Mouse (Mus musculus) liver, embryonic 12.5 days (tissue): Measurements from ENCODE around the gene Arglu1. TPM values are rescaled to one million over a fixed set of nuclear protein-coding genes. Genes with fewer than 3 reads are reported as not detected.

Source experiments
- ATAC-seq: fragments of 200-750 bp; cut with Nextera tagmentation; 2 replicates; pipeline ENCODE4 v1.8.0; 2017; ENCODE audit warnings: moderate number of reproducible peaks, mild to moderate bottlenecking, moderate library complexity
- H3K27ac ChIP-seq: fragments of 300-500 bp; sonication (generic); 2 replicates; pipeline ENCODE4 v1.5.1; 2016; ENCODE audit warnings: mild to moderate bottlenecking
- H3K27me3 ChIP-seq: fragments of 300-500 bp; sonication (generic); replicated peaks from 2 replicates; pipeline ENCODE4 v1.6.1; 2016; ENCODE audit warnings: mild to moderate bottlenecking, moderate library complexity
- H3K36me3 ChIP-seq: fragments of 300-500 bp; sonication (generic); 2 replicates; pipeline ENCODE4 v1.6.1; 2016; ENCODE audit warnings: mild to moderate bottlenecking, moderate library complexity
- H3K4me1 ChIP-seq: fragments of 300-500 bp; sonication (generic); 2 replicates; pipeline ENCODE4 v1.6.1; 2016
- H3K4me2 ChIP-seq: fragments of 300-500 bp; sonication (generic); 2 replicates; pipeline ENCODE4 v1.6.1; 2016; ENCODE audit warnings: mild to moderate bottlenecking, moderate library complexity
- H3K4me3 ChIP-seq: fragments of 300-500 bp; sonication (generic); 2 replicates; pipeline ENCODE4 v1.5.1; 2016; ENCODE audit warnings: mild to moderate bottlenecking, moderate library complexity
- H3K9ac ChIP-seq: fragments of 300-500 bp; sonication (generic); 2 replicates; pipeline ENCODE4 v1.6.1; 2016; ENCODE audit warnings: mild to moderate bottlenecking, moderate library complexity
- H3K9me3 ChIP-seq: fragments of 300-500 bp; sonication (generic); replicated peaks from 2 replicates; pipeline ENCODE4 v1.6.1; 2016; ENCODE audit warnings: mild to moderate bottlenecking, moderate library complexity
- WGBS: fragments of 180-500 bp; shearing (Covaris S2); methylation state at CpG from one replicate; pipeline ENCODE4 v1.1.7; 2016; ENCODE audit not compliant: insufficient replicate concordance; 5-methylcytosine and 5-hydroxymethylcytosine counted together
- polyA plus RNA-seq: library from polyadenylated mRNA; unstranded; fragments of >200 nt; fragmentation: Nextera tagmentation; extraction: Ambion mirVana; gene quantifications from 2 replicates; pipeline ENCODE4 v1.2.1, GENCODE M21; 2016

Arglu1 gene
- polyA plus RNA-seq, 1 experiment from 2014 or later, result 75.4 TPM

GRCm38 (mm10) chr8:8640264-8640588 is 50.1 kb downstream of the Arglu1 start:
- Histone ChIP-seq H3K27me3 (no peaks in the 10 kb centered on the region), H3K4me1 (no peaks in the 10 kb centered on the region), H3K36me3 (no peaks in the 10 kb centered on the region), H3K4me2 (no peak overlapping the region), H3K9me3 (no peaks in the 10 kb centered on the region), H3K27ac (no peak overlapping the region), H3K9ac (no peak overlapping the region), H3K4me3 (no peak overlapping the region)
- ATAC-seq, result no peak
- WGBS, result 49% methylated on average over 4 of the region's 4 CpGs

DNA sequence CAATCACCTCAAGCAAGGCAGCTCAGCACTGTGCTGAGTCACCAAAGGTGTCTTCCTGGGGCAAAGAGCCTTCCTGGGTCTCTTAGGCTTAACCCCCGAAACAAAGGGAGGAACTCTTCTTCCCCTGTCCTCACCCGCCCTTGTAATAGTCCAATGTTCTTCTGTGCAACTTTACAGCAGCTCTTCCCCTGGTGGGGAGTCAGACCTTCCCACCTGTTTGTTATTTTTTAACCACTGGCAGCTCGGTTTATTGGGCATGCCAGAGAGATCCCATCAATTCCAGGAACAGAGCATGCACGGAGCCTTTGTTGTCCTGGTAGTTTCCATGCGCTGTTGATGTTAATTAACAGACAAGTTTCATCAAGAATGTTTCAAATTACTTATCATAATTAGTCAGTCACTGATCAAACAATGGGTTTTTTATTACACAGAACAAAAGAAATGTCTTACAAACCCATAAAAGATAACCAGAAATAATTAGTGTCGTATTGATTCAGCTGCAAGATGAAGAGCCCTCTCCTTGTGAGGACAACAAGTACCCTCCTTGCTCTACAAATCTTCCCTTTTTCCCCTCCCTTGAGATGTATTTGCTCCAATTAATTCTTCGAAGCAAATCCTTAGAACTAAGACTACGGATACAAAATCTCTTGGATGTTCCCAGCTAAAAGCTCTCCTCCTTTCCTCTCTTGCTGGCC is 50.6 kb downstream of the Arglu1 start:
- 58% methylated on average over 8 of the region's 8 CpGs for WGBS
- Histone ChIP-seq H3K4me1 (no peaks in the 10 kb centered on the region), H3K9me3 (no peaks in the 10 kb centered on the region), H3K9ac (no peak overlapping the region), H3K4me3 (no peak overlapping the region), H3K27me3 (no peaks in the 10 kb centered on the region), H3K27ac (no peak overlapping the region), H3K36me3 (no peaks in the 10 kb centered on the region), H3K4me2 (no peak overlapping the region)
- no peak for ATAC-seq

GRCm38 (mm10) chr8:8631394-8631793 is 58.9 kb downstream of the Arglu1 start:
- Histone ChIP-seq H3K9ac (no peak overlapping the region), H3K4me1 (no peaks in the 10 kb centered on the region), H3K36me3 (no peaks in the 10 kb centered on the region), H3K4me3 (no peak overlapping the region), H3K4me2 (no peak overlapping the region), H3K27me3 (no peaks in the 10 kb centered on the region), H3K9me3 (no peaks in the 10 kb centered on the region), H3K27ac (no peak overlapping the region)
- no peak for ATAC-seq
- 67% methylated on average over 7 of the region's 7 CpGs for WGBS

DNA sequence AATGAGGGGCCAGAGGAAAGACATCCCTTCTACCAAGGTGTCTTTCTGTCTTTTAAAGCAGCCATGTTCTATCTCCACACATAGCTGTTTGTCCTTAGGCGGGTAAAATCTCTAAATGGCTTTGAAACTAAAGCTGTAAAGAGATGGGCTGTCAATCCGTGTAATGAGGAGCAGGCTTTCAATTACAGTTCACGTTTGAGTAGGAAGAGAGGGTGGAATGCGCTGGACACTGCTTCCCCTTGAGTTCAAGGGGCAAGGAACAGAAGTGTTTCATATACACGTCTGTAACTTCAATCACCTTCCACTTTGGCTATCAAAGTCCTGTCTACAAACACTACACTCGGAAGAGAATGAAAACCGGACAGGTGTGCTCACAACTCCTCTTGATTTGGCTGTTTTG is 66.3 kb downstream of the Arglu1 start:
- H3K9me3 ChIP-seq, result no peaks in the 10 kb centered on the region
- H3K4me2 ChIP-seq, result no peak overlapping the region
- H3K36me3 ChIP-seq, result peaks cover 4% of the 10 kb centered on the region; the same call in 1 of the 2 replicates
- no peak for ATAC-seq
- no peaks in the 10 kb centered on the region for H3K27me3 ChIP-seq
- no peak overlapping the region for H3K27ac ChIP-seq
- H3K9ac ChIP-seq, result no peak overlapping the region
- H3K4me1 ChIP-seq, result no peaks in the 10 kb centered on the region
- WGBS, result 52% methylated on average over 7 of the region's 7 CpGs
- no peak overlapping the region for H3K4me3 ChIP-seq

GRCm38 (mm10) chr8:8623486-8623885 is 66.8 kb downstream of the Arglu1 start:
- peaks cover 4% of the 10 kb centered on the region; the same call in 1 of the 2 replicates for H3K36me3 ChIP-seq
- no peaks in the 10 kb centered on the region for H3K27me3 ChIP-seq
- H3K27ac ChIP-seq, result no peak overlapping the region
- 14% methylated on average over 8 of the region's 8 CpGs for WGBS
- H3K9me3 ChIP-seq, result no peaks in the 10 kb centered on the region
- ATAC-seq, result no peak
- H3K9ac ChIP-seq, result no peak overlapping the region
- no peak overlapping the region for H3K4me3 ChIP-seq
- H3K4me2 ChIP-seq, result no peak overlapping the region
- H3K4me1 ChIP-seq, result no peaks in the 10 kb centered on the region

DNA sequence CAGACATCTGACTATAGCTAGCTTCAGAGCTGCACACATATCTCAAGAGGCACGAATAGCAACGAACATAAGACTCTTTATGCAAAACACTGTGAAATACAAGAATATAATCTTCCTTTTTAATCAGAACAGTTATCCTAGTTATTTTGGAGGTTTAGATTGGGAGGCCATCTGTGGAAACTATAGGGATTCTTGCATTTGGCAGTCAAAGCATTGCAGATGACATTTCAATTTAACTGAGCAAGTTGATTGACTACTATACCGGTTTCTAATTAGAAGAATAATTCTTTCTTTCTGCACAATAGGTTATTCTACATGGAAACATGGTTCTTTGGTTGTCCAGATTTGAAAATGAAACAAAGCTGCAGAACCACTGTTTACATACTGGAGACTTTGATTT is 67.8 kb downstream of the Arglu1 start:
- 83% methylated on average over 3 of the region's 3 CpGs for WGBS

GRCm38 (mm10) chr8:8622031-8622430 is 68.3 kb downstream of the Arglu1 start:
- no peak overlapping the region for H3K4me2 ChIP-seq
- 81% methylated on average over 12 of the region's 12 CpGs for WGBS
- no peaks in the 10 kb centered on the region for H3K9me3 ChIP-seq
- no peak overlapping the region for H3K4me3 ChIP-seq
- H3K27ac ChIP-seq, result no peak overlapping the region
- no peak overlapping the region for H3K9ac ChIP-seq
- no peaks in the 10 kb centered on the region for H3K27me3 ChIP-seq
- no peak for ATAC-seq
- peaks cover 4% of the 10 kb centered on the region; the same call in 1 of the 2 replicates for H3K36me3 ChIP-seq
- H3K4me1 ChIP-seq, result no peaks in the 10 kb centered on the region

More for the DNA sequence above, 67.8 kb downstream of the Arglu1 start:
- ATAC-seq, result no peak
- no peaks in the 10 kb centered on the region for H3K4me1 ChIP-seq
- no peak overlapping the region for H3K4me2 ChIP-seq
- H3K9ac ChIP-seq, result no peak overlapping the region
- H3K9me3 ChIP-seq, result no peaks in the 10 kb centered on the region
- H3K27me3 ChIP-seq, result no peaks in the 10 kb centered on the region
- no peak overlapping the region for H3K4me3 ChIP-seq
- H3K36me3 ChIP-seq, result peaks cover 4% of the 10 kb centered on the region; the same call in 1 of the 2 replicates
- no peak overlapping the region for H3K27ac ChIP-seq

GRCm38 (mm10) chr8:8621236-8621917 is 68.9 kb downstream of the Arglu1 start:
- H3K27ac ChIP-seq, result no peak overlapping the region
- WGBS, result 83% methylated on average over 16 of the region's 16 CpGs
- no peak overlapping the region for H3K4me2 ChIP-seq
- peaks cover 4% of the 10 kb centered on the region; the same call in 1 of the 2 replicates for H3K36me3 ChIP-seq
- ATAC-seq, result no peak
- H3K9ac ChIP-seq, result no peak overlapping the region
- H3K27me3 ChIP-seq, result no peaks in the 10 kb centered on the region
- no peak overlapping the region for H3K4me3 ChIP-seq
- no peaks in the 10 kb centered on the region for H3K9me3 ChIP-seq
- no peaks in the 10 kb centered on the region for H3K4me1 ChIP-seq

DNA sequence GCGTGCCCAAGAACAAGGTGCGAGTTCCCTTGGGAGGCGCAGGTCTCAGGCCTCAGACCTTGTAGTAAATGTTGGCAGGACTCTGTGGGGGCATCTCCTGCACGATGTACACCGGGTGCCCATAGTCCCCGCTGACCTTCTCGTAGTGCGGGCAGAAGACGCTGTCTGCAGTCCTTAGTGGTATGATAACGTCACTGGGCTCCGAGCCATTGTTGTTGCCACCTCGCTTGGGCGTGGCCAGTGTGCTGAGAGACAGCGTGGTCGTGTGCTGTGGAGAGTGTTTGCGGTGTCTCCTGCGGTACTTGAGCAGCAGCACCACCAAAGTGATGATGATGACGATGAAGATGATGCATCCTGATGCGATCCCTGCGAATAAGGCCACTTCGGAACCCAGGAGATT is 69.8 kb downstream of the Arglu1 start:
- 82% methylated on average over 21 of the region's 21 CpGs for WGBS
- Histone ChIP-seq H3K27ac (no peak overlapping the region), H3K9ac (no peak overlapping the region), H3K27me3 (no peaks in the 10 kb centered on the region), H3K4me2 (no peak overlapping the region), H3K4me1 (no peaks in the 10 kb centered on the region), H3K9me3 (no peaks in the 10 kb centered on the region), H3K4me3 (no peak overlapping the region), H3K36me3 (peaks cover 4% of the 10 kb centered on the region; the same call in 1 of the 2 replicates)
- ATAC-seq, result no peak

DNA sequence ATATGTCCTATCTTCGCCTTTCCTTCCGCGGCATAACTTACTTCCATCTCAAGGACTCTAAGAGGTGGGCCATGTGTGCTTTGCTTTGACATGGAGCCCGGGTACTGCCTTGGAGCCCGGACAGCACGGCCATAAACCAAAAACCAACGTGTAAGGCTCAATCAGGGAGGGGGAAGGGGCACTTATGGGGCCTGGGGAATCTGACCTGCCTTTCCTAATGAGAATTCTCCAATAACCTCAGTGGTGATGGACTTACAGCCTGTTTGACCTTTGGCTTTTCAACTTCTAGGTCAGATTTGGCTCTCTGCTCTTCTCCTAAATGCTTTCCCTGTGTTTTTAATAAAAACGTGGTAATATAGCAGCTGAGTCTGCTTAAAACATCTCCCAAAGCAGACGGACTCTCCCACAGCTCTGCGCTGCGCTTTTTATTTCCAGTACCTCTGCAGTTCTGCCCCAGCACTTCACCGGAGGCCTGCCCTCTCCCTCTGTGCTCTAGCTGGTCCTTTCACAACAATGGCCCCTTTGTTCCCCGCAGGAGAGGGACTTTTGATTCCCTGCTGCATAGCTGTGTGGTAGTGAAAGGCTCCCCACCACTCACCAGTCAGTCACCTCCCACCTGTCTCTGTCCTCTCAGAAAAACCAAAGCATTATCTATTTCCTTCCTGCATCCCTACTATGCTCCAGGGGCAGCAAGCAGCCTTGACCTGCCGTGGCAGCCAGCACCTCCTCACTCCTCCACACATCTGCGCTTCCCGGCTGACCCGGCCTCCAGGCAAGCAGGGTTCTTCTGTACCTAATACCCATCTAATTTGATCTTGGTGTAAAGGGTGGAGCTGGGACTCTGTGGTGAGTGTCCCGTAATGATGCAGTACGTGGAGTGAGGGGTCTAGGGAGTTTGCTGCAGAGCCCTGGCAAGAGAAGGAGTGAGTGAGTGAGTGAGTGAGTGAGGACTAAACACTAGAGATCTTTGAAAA is 70.8 kb downstream of the Arglu1 start:
- no peak for ATAC-seq
- H3K36me3 ChIP-seq, result peaks cover 4% of the 10 kb centered on the region; the same call in 1 of the 2 replicates

More for the DNA sequence above, 70.8 kb downstream of the Arglu1 start:
- Histone ChIP-seq H3K27me3 (no peaks in the 10 kb centered on the region), H3K27ac (no peak overlapping the region), H3K9ac (no peak overlapping the region), H3K4me2 (no peak overlapping the region), H3K4me1 (no peaks in the 10 kb centered on the region), H3K9me3 (no peaks in the 10 kb centered on the region), H3K4me3 (no peak overlapping the region)
- 66% methylated on average over 19 of the region's 19 CpGs for WGBS
